Mouse (Mus musculus) ovary, postnatal 10 days (tissue): Measurements from ENCODE around the gene Copz1.

ENCODE experiments used
- DNase-seq: peaks from one replicate; pipeline ENCODE4 v3.0.0; 2022; ENCODE audit warnings: low spot score

Gene Copz1

GRCm38 (mm10) chr15:103310365-103310910 lies 37.9 kb downstream of the Copz1 start, which contains the start of gene Gpr84:
Gene Gpr84, minus strand, starts transcription at chr15:103310612.
- no peak for DNase-seq

- DNase-seq = no peak
Observed at GRCm38 (mm10) chr15:103313495-103314095, 41.1 kb downstream of the Copz1 start.

- no peak for DNase-seq
Observed at GRCm38 (mm10) chr15:103314181-103314580, 41.7 kb downstream of the Copz1 start.

GRCm38 (mm10) chr15:103315011-103315502 lies 42.5 kb downstream of the Copz1 start:
- DNase-seq = peak; percentile 73

- no peak for DNase-seq
Observed at GRCm38 (mm10) chr15:103315979-103316776, 43.7 kb downstream of the Copz1 start.

GRCm38 (mm10) chr15:103317120-103317519 lies 44.6 kb downstream of the Copz1 start:
- no peak for DNase-seq

- no peak for DNase-seq
Observed at GRCm38 (mm10) chr15:103317731-103318130, 45.2 kb downstream of the Copz1 start.

GRCm38 (mm10) chr15:103318201-103318816 lies 45.8 kb downstream of the Copz1 start:
- no peak for DNase-seq

GRCm38 (mm10) chr15:103321076-103321475 lies 48.6 kb downstream of the Copz1 start:
- no peak for DNase-seq

- DNase-seq = no peak
Observed at GRCm38 (mm10) chr15:103322396-103322795, 49.9 kb downstream of the Copz1 start.

- no peak for DNase-seq
Observed at GRCm38 (mm10) chr15:103323070-103323454, 50.5 kb downstream of the Copz1 start.

GRCm38 (mm10) chr15:103323455-103324247 lies 51.1 kb downstream of the Copz1 start:
- DNase-seq = peak; percentile 85

GRCm38 (mm10) chr15:103333081-103333615 lies 60.6 kb downstream of the Copz1 start:
- no peak for DNase-seq

GRCm38 (mm10) chr15:103333738-103334137 lies 61.2 kb downstream of the Copz1 start:
- no peak for DNase-seq

- no peak for DNase-seq
Observed at GRCm38 (mm10) chr15:103334194-103334593, 61.7 kb downstream of the Copz1 start.

- no peak for DNase-seq
Observed at GRCm38 (mm10) chr15:103335040-103335439, 62.5 kb downstream of the Copz1 start.

GRCm38 (mm10) chr15:103335488-103336235 lies 63.1 kb downstream of the Copz1 start:
- no peak for DNase-seq

GRCm38 (mm10) chr15:103336996-103337667 lies 64.6 kb downstream of the Copz1 start:
- no peak for DNase-seq

GRCm38 (mm10) chr15:103338829-103339165 lies 66.3 kb downstream of the Copz1 start:
- no peak for DNase-seq
